Mouse (Mus musculus) C2C12 (cell line): ENCODE measurements around the gene 1700003E16Rik.

Experiments
- CEBPB ChIP-seq: IDR thresholded peaks from one replicate; pipeline ENCODE4 v1.6.1; 2011; ENCODE audit warnings: low read depth, mild to moderate bottlenecking, control low read depth, moderate library complexity
- CTCF ChIP-seq: IDR thresholded peaks from one replicate; pipeline ENCODE4 v1.5.1; 2011; ENCODE audit not compliant: control insufficient read depth, insufficient read depth, insufficient read length
- MAX ChIP-seq: IDR thresholded peaks from one replicate; pipeline ENCODE4 v1.6.1; 2011; ENCODE audit warnings: mild to moderate bottlenecking, control low read depth
- MYOG ChIP-seq: IDR thresholded peaks from one replicate; pipeline ENCODE4 v1.6.1; 2011; ENCODE audit not compliant: control insufficient read depth, insufficient read length; ENCODE audit errors: extremely low read depth

- TF ChIP-seq CTCF = no peak
- TF ChIP-seq MAX = no peak
- no peak for TF ChIP-seq CEBPB
- TF ChIP-seq MYOG = no peak
Observed at GRCm38 (mm10) chr6:83134951-83135513, 21.2 kb upstream of the 1700003E16Rik start, which contains the start of gene Rtkn.
